Mouse (Mus musculus) layer of hippocampus, adult 18-20 months (tissue): Measurements from ENCODE around the gene Krt75. TPM values are rescaled to one million over a fixed set of nuclear protein-coding genes. Genes with fewer than 3 reads are reported as not detected.
"Not testable (repeated sequence)": the region's sequence is repeated elsewhere in the genome, so short reads cannot be mapped to it uniquely, and the experiment has no call there.

ENCODE experiments used
- DNase-seq, 2 experiments: peaks; one replicate each; pipeline ENCODE4 v3.0.0; 2022; ENCODE audit warnings: low spot score in 2 of 2
- microRNA-seq, 2 experiments: library from miRNA; unstranded; fragments of <30 nt; microRNA quantifications; one replicate each; pipeline ENCODE4 v1.2.0; 2021
- total RNA-seq, 2 experiments: library from RNA; stranded (reverse); gene quantifications; 2 replicates each; pipeline ENCODE4 v1.2.3; 2021

Gene Krt75
- total RNA-seq, 2 experiments from 2014 or later, result not detected

GRCm38 (mm10) chr15:101517161-101517560 is 56.5 kb downstream of the Krt75 start, which contains the start of gene Gm49425:
Gene Gm49425 (minus strand): TSS chr15:101517261.
- DNase-seq, result not testable (repeated sequence)

Small RNAs within 50 kb of the gene (microRNA-seq; reads per million reads assigned to microRNA genes)
- gene Gm44393 (0 reads per million in 2 experiments), gene Gm44460 (0 reads per million in 2 experiments)

Other genes with a start within 250 kb of the Krt75 start
- gene Krt80, start 203.7 kb downstream of the Krt75 start, total RNA-seq, result under 1 TPM; 0.25 to 0.40 TPM
- gene Krt7, start 162.9 kb downstream of the Krt75 start, total RNA-seq, result not detected
- under 1 TPM; 0.18 to 0.40 TPM for gene Krt87, start 135.1 kb downstream of the Krt75 start, total RNA-seq
- gene Krt88, start 126.2 kb downstream of the Krt75 start, total RNA-seq, result not detected
- gene Krt81, start 110.2 kb downstream of the Krt75 start, total RNA-seq, result not detected
- gene Krt86, start 100.4 kb downstream of the Krt75 start, total RNA-seq, result under 1 TPM in 1 of 2 experiments, not detected in 1; 0.15 TPM
- gene Krt83, start 82.4 kb downstream of the Krt75 start, total RNA-seq, result not detected
- not detected for gene Gm49425, start 56.6 kb downstream of the Krt75 start, total RNA-seq
- gene Krt84, start 41.1 kb downstream of the Krt75 start, total RNA-seq, result not detected
- gene Krt82, start 23.2 kb downstream of the Krt75 start, total RNA-seq, result not detected
- not detected for gene Krt90, start 11.0 kb downstream of the Krt75 start, total RNA-seq
- gene Gm5414, start 54.3 kb upstream of the Krt75 start, total RNA-seq, result not detected
- not detected for gene Gm5478, start 73.5 kb upstream of the Krt75 start, total RNA-seq
- not detected for gene Krt6b, start 106.4 kb upstream of the Krt75 start, total RNA-seq
- not detected for gene Krt6a, start 120.4 kb upstream of the Krt75 start, total RNA-seq
- gene Krt5, start 139.0 kb upstream of the Krt75 start, total RNA-seq, result under 1 TPM; 0.43 to 0.84 TPM
- not detected for gene Krt71, start 169.2 kb upstream of the Krt75 start, total RNA-seq
- gene Krt72, start 212.6 kb upstream of the Krt75 start, total RNA-seq, result not detected
- 1 to 10 TPM; 6.3 to 7.8 TPM for gene Krt73, start 228.4 kb upstream of the Krt75 start, total RNA-seq
- 10 to 100 TPM in 1 of 2 experiments, 1 to 10 TPM in 1; 7.3 to 10.5 TPM for gene Krt2, start 244.3 kb upstream of the Krt75 start, total RNA-seq